Mouse (Mus musculus): Measurements from ENCODE around the gene Gm43720.

Gm43720 gene

GRCm38 (mm10) chr5:138279585-138280424 lies at the start of gene Gm43720, which contains the start of the genes Gpc2 and Stag3:
Gene Gm43720 (minus strand): TSS chr5:138279958.
Gene Gpc2 (minus strand): TSS chr5:138280005.
Gene Stag3 (plus strand): TSS chr5:138280240.
- DNase-seq, result peak; percentile 32

- DNase-seq, result no peak
Measured at GRCm38 (mm10) chr5:138312795-138313194, 33.0 kb upstream of the Gm43720 start.

- no peak for DNase-seq
Measured at GRCm38 (mm10) chr5:138299613-138300012, 19.9 kb upstream of the Gm43720 start.

- DNase-seq, result no peak
Measured at GRCm38 (mm10) chr5:138294158-138294557, 14.4 kb upstream of the Gm43720 start.

- DNase-seq, result no peak
Measured at GRCm38 (mm10) chr5:138291638-138292037, 11.9 kb upstream of the Gm43720 start.

- no peak for DNase-seq
Measured at GRCm38 (mm10) chr5:138287861-138288260, 8.1 kb upstream of the Gm43720 start.

GRCm38 (mm10) chr5:138283540-138283939 lies 3.8 kb upstream of the Gm43720 start:
- no peak for DNase-seq

- DNase-seq, result no peak
Measured at GRCm38 (mm10) chr5:138281798-138282197, 2.0 kb upstream of the Gm43720 start.

GRCm38 (mm10) chr5:138280829-138281228 lies 1.1 kb upstream of the Gm43720 start:
- no peak for DNase-seq

GRCm38 (mm10) chr5:138280425-138280768 lies 639 bp upstream of the Gm43720 start:
- DNase-seq, result no peak

- no peak for DNase-seq
Measured at GRCm38 (mm10) chr5:138277994-138278393, 1.8 kb downstream of the Gm43720 start.

GRCm38 (mm10) chr5:138275216-138276050 lies 4.3 kb downstream of the Gm43720 start:
- DNase-seq, result no peak

GRCm38 (mm10) chr5:138274186-138274585 lies 5.6 kb downstream of the Gm43720 start:
- DNase-seq, result no peak

- no peak for DNase-seq
Measured at GRCm38 (mm10) chr5:138272409-138272923, 7.3 kb downstream of the Gm43720 start, which contains the start of gene Gal3st4. Gene Gal3st4 (minus strand): TSS chr5:138272840.

GRCm38 (mm10) chr5:138271232-138271631 lies 8.5 kb downstream of the Gm43720 start:
- DNase-seq, result no peak

GRCm38 (mm10) chr5:138268980-138269379 lies 10.8 kb downstream of the Gm43720 start:
- no peak for DNase-seq

GRCm38 (mm10) chr5:138267114-138267513 lies 12.6 kb downstream of the Gm43720 start:
- DNase-seq, result no peak

- DNase-seq, result no peak
Measured at GRCm38 (mm10) chr5:138265712-138266111, 14.0 kb downstream of the Gm43720 start.

GRCm38 (mm10) chr5:138264207-138264578 lies 15.6 kb downstream of the Gm43720 start:
- no peak for DNase-seq

GRCm38 (mm10) chr5:138263260-138264206 lies 16.2 kb downstream of the Gm43720 start, which contains the start of gene BC037034:
Gene BC037034 (minus strand): TSS chr5:138264033.
- peak; percentile 88 for DNase-seq

- no peak for DNase-seq
Measured at GRCm38 (mm10) chr5:138262582-138263240, 17.0 kb downstream of the Gm43720 start.

- no peak for DNase-seq
Measured at GRCm38 (mm10) chr5:138262001-138262400, 17.8 kb downstream of the Gm43720 start.

All from cerebellum, adult 11 months (tissue).